Mouse (Mus musculus) left cerebral cortex, adult 18-20 months (tissue): Measurements from ENCODE around the gene Lin28b. TPM values are rescaled to one million over a fixed set of nuclear protein-coding genes. Genes with fewer than 3 reads are reported as not detected.
"Not testable (repeated sequence)": the region's sequence is repeated elsewhere in the genome, so short reads cannot be mapped to it uniquely, and the experiment has no call there.

Source experiments
- DNase-seq, 2 experiments: peaks; one replicate each; pipeline ENCODE4 v3.0.0; 2021 to 2022; ENCODE audit warnings: low spot score in 2 of 2, mixed read lengths in 1 of 2
- total RNA-seq, 2 experiments: library from RNA; stranded (reverse); gene quantifications; 2 replicates each; pipeline ENCODE4 v1.2.3; 2021

Lin28b gene
- total RNA-seq, 2 experiments from 2014 or later = 5.3 to 5.6 TPM

GRCm38 (mm10) chr10:45412144-45412543, 74.1 kb downstream of the Lin28b start:
- DNase-seq = no peak

- no peak for DNase-seq
These were observed 74.5 kb downstream of the Lin28b start for GRCm38 (mm10) chr10:45411741-45412140.

GRCm38 (mm10) chr10:45410624-45411341, 75.4 kb downstream of the Lin28b start:
- DNase-seq = no peak

- DNase-seq = no peak
These were observed 86.4 kb downstream of the Lin28b start for GRCm38 (mm10) chr10:45399702-45400243.

GRCm38 (mm10) chr10:45398211-45398610, 88.0 kb downstream of the Lin28b start:
- DNase-seq = no peak

- DNase-seq = no peak
These were observed 103.6 kb downstream of the Lin28b start for GRCm38 (mm10) chr10:45382637-45382958.

GRCm38 (mm10) chr10:45381937-45382636, 104.1 kb downstream of the Lin28b start:
- DNase-seq = no peak

GRCm38 (mm10) chr10:45378269-45378668, 107.9 kb downstream of the Lin28b start:
- DNase-seq = no peak

GRCm38 (mm10) chr10:45372994-45373692, 113.1 kb downstream of the Lin28b start:
- DNase-seq = peak; percentile 67 to 69

GRCm38 (mm10) chr10:45370545-45370944, 115.7 kb downstream of the Lin28b start:
- DNase-seq = no peak

GRCm38 (mm10) chr10:45369639-45370038, 116.6 kb downstream of the Lin28b start:
- no peak for DNase-seq

- no peak for DNase-seq
These were observed 119.0 kb downstream of the Lin28b start for GRCm38 (mm10) chr10:45366987-45367705.

- no peak for DNase-seq
These were observed 122.8 kb downstream of the Lin28b start for GRCm38 (mm10) chr10:45363396-45363795.

- DNase-seq = no peak
These were observed 130.1 kb downstream of the Lin28b start for GRCm38 (mm10) chr10:45356091-45356490.

GRCm38 (mm10) chr10:45348143-45348542, 138.1 kb downstream of the Lin28b start:
- not testable (repeated sequence) for DNase-seq

- DNase-seq = no peak
These were observed 141.0 kb downstream of the Lin28b start for GRCm38 (mm10) chr10:45345217-45345616.

- DNase-seq = no peak
These were observed 141.8 kb downstream of the Lin28b start for GRCm38 (mm10) chr10:45344381-45344780.

GRCm38 (mm10) chr10:45339106-45339505, 147.1 kb downstream of the Lin28b start:
- no peak for DNase-seq

GRCm38 (mm10) chr10:45335434-45336422, 150.5 kb downstream of the Lin28b start, which contains the start of gene Bves:
Bves (plus strand) TSS chr10:45335772.
- DNase-seq = peak; percentile 6 to 35

- no peak for DNase-seq
These were observed 151.3 kb downstream of the Lin28b start for GRCm38 (mm10) chr10:45334925-45335324.
